Mouse (Mus musculus): Measurements from ENCODE around the gene Tnr. TPM values are rescaled to one million over a fixed set of nuclear protein-coding genes. Genes with fewer than 3 reads are reported as not detected.

The Tnr gene
- polyA plus RNA-seq, 1 experiment = not detected

DNA sequence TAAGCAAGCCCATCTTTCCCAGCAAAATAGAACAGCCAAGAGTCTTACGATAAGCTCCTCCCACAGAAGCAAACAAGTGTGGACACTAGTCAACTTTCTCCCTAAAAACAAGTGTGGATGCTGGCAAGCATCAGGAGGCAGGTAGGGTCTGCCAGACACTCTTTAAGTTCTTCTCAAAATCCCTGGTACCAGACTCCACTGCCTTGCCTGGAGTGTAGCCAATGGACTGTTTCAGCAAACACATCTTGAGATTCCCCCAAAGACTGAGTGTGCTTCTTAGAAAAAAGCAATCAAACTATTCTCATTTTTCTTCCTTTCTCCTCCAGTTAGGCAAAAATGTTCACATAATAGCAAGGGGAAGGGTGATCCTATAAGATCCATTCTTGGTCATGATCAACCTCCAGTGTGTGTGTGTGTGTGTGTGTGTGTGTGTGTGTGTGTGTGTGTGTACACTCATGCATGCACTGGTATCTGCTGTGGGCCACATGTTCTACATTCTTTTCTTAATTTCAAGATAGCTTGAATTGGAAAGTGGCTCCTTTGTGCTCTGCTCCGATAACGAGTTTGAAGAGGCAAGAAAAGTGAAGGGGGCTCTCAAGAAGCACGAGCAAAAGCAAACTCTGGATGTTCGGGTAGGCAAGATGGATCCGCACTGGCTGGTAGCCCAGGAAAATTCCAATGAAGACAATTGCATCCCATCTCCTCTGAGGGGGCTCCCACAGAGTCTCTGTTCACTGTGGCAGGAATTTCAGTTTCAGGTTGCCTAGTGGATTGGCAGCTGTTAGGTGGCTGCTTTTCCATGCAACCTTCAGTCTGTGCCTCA is 346.3 kb downstream of the Tnr start:
- TF ChIP-seq CTCF (IDR thresholded peaks at IDR 0.05; ENCODE audit: insufficient read depth, low read depth, low read length) (no peak), POLR2A (IDR thresholded peaks at IDR 0.05; ENCODE audit: insufficient read depth, low read depth, low read length) (no peak)
- Histone ChIP-seq H3K4me3 (ENCODE audit: insufficient read depth, low read depth, low read length) (no peak overlapping the region), H3K27ac (ENCODE audit: insufficient read depth, low read depth, low read length) (no peak overlapping the region), H3K4me1 (ENCODE audit: control insufficient read depth, insufficient read depth, low read length) (no peaks in the 10 kb centered on the region)
- 70% methylated on average over 6 of the region's 6 CpGs for WGBS

DNA sequence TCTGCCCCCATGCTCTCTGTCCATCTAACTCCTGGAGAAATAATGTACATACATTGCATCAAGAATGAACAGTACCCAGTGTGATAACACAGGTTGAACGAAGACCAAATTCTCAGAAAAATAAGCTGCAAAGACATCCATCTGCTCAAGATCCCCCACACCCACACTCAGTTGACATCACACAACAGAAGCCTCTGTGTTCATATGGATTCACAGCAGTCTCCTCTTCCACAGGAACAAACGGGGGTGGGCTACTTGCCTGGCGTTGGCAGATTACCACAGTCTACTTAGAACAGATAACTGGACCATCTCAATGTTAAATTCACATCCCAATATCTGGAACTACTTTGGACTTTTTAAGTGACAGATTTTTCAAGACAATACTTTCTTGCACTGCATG is 349.3 kb downstream of the Tnr start:
- H3K4me1 ChIP-seq (ENCODE audit: control insufficient read depth, insufficient read depth, low read length) = no peaks in the 10 kb centered on the region
- 77% methylated on average over 3 of the region's 3 CpGs for WGBS
- no peak overlapping the region for H3K27ac ChIP-seq (ENCODE audit: insufficient read depth, low read depth, low read length)
- no peak overlapping the region for H3K4me3 ChIP-seq (ENCODE audit: insufficient read depth, low read depth, low read length)
- TF ChIP-seq POLR2A (IDR thresholded peaks at IDR 0.05; ENCODE audit: insufficient read depth, low read depth, low read length) (no peak), CTCF (IDR thresholded peaks at IDR 0.05; ENCODE audit: insufficient read depth, low read depth, low read length) (no peak)

GRCm38 (mm10) chr1:159878681-159879080 is 355.1 kb downstream of the Tnr start:
- no peak overlapping the region for H3K4me3 ChIP-seq (ENCODE audit: insufficient read depth, low read depth, low read length)
- TF ChIP-seq POLR2A (IDR thresholded peaks at IDR 0.05; ENCODE audit: insufficient read depth, low read depth, low read length) (no peak), CTCF (IDR thresholded peaks at IDR 0.05; ENCODE audit: insufficient read depth, low read depth, low read length) (no peak)
- H3K27ac ChIP-seq (ENCODE audit: insufficient read depth, low read depth, low read length) = no peak overlapping the region
- peaks cover 2% of the 10 kb centered on the region; the same call in 1 of the 2 replicates for H3K4me1 ChIP-seq (ENCODE audit: control insufficient read depth, insufficient read depth, low read length)
- 71% methylated on average over 3 of the region's 3 CpGs for WGBS

DNA sequence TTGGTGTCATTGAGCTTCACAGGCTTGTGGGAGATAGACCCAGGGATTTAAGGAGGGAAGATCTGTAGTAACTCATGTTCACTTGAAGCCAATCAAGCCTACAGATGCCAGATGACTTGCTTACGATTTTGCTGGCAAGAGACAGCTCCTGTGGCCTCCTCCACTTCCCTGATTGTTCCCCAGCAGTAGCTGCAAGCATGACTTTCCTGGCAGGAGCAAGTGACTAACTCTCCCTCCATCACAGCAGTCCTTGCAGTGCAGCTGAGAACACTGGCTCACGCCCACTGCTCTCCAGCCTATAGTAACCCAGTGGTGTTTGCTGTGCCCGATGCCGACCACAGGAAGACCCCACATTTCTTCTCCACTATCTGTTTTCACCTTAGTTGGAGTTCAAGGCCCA is 356.3 kb downstream of the Tnr start:
- no peak for TF ChIP-seq CTCF (IDR thresholded peaks at IDR 0.05; ENCODE audit: insufficient read depth, low read depth, low read length)
- TF ChIP-seq POLR2A (IDR thresholded peaks at IDR 0.05; ENCODE audit: insufficient read depth, low read depth, low read length) = no peak
- WGBS = 84% methylated on average over 4 of the region's 4 CpGs
- H3K4me3 ChIP-seq (ENCODE audit: insufficient read depth, low read depth, low read length) = no peak overlapping the region

GRCm38 (mm10) chr1:159885476-159885875 is 361.9 kb downstream of the Tnr start:
- TF ChIP-seq CTCF (IDR thresholded peaks at IDR 0.05; ENCODE audit: insufficient read depth, low read depth, low read length) = no peak
- no peak for TF ChIP-seq POLR2A (IDR thresholded peaks at IDR 0.05; ENCODE audit: insufficient read depth, low read depth, low read length)
- Histone ChIP-seq H3K27ac (ENCODE audit: insufficient read depth, low read depth, low read length) (no peak overlapping the region), H3K4me1 (ENCODE audit: control insufficient read depth, insufficient read depth, low read length) (peaks cover 5% of the 10 kb centered on the region), H3K4me3 (ENCODE audit: insufficient read depth, low read depth, low read length) (no peak overlapping the region)
- 72% methylated on average over 3 of the region's 3 CpGs for WGBS

More for the DNA sequence above, 356.3 kb downstream of the Tnr start:
- H3K27ac ChIP-seq (ENCODE audit: insufficient read depth, low read depth, low read length) = no peak overlapping the region
- H3K4me1 ChIP-seq (ENCODE audit: control insufficient read depth, insufficient read depth, low read length) = peaks cover 2% of the 10 kb centered on the region; the same call in 1 of the 2 replicates

GRCm38 (mm10) chr1:159888611-159889010 is 365.0 kb downstream of the Tnr start:
- Histone ChIP-seq H3K4me1 (ENCODE audit: control insufficient read depth, insufficient read depth, low read length) (peaks cover 5% of the 10 kb centered on the region), H3K27ac (ENCODE audit: insufficient read depth, low read depth, low read length) (peak overlapping the region; percentile 29; the same call in 1 of the 2 replicates), H3K4me3 (ENCODE audit: insufficient read depth, low read depth, low read length) (no peak overlapping the region)
- WGBS = 86% methylated on average over 5 of the region's 5 CpGs
- TF ChIP-seq POLR2A (IDR thresholded peaks at IDR 0.05; ENCODE audit: insufficient read depth, low read depth, low read length) (no peak), CTCF (IDR thresholded peaks at IDR 0.05; ENCODE audit: insufficient read depth, low read depth, low read length) (no peak)

DNA sequence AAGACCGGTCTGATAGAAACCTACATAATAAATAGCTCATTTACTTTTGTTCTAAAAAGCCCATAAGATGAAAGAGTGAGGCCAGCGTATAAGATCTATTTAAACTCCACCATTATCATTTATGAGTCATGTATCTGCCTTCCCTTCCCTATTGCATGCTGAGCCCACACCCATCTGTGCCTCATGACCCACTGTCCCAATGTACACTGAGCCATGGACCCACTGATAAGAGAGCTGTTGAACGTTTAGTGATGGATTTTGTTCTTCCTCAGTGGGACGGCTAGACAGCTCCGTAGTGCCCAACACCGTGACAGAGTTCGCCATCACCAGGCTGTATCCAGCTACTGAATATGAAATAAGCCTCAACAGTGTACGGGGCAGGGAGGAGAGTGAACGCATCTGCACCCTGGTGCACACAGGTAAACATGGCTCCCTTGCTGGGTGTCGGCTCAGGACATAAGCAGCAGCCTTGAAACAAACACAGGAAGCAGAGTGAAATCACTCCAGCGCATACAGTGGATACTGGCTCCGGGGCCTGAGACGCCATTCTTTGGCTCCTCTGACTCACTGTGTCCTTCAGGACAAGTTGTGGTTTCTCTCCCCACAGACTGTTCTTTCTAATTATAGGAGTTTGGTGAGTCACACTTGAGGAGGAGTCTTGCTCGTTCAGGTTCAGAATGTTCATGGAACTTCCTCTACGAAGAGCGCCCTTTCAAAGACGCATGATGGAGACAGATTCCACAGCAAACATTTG is 365.6 kb downstream of the Tnr start:
- 64% methylated on average over 17 of the region's 17 CpGs for WGBS
- TF ChIP-seq POLR2A (IDR thresholded peaks at IDR 0.05; ENCODE audit: insufficient read depth, low read depth, low read length) = no peak
- peak overlapping the region; percentile 77 for H3K27ac ChIP-seq (ENCODE audit: insufficient read depth, low read depth, low read length)

DNA sequence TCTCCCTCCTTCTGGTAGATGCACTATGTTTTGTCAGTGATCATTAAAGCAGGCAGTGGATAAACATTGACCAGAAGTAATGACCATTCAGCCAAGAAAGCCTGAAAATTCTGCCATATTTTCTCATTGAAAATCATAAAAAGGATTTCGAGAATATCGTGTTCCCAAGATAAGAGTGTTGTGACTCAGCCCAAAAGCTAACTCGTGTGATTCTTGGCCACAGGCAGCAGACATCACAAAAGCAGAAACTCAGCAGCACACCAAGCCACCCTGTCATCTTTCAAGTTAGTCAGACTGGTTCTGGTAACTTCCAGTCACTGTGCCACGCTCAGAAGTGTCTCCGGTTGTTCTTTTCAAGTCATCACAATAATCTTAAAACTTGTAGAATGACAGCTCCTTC is 367.0 kb downstream of the Tnr start:
- 89% methylated on average over 5 of the region's 5 CpGs for WGBS
- H3K4me3 ChIP-seq (ENCODE audit: insufficient read depth, low read depth, low read length) = no peak overlapping the region
- TF ChIP-seq POLR2A (IDR thresholded peaks at IDR 0.05; ENCODE audit: insufficient read depth, low read depth, low read length) (no peak), CTCF (IDR thresholded peaks at IDR 0.05; ENCODE audit: insufficient read depth, low read depth, low read length) (no peak)
- H3K27ac ChIP-seq (ENCODE audit: insufficient read depth, low read depth, low read length) = no peak overlapping the region
- H3K4me1 ChIP-seq (ENCODE audit: control insufficient read depth, insufficient read depth, low read length) = peaks cover 5% of the 10 kb centered on the region

More for the DNA sequence above, 365.6 kb downstream of the Tnr start:
- peaks cover 5% of the 10 kb centered on the region for H3K4me1 ChIP-seq (ENCODE audit: control insufficient read depth, insufficient read depth, low read length)
- no peak overlapping the region for H3K4me3 ChIP-seq (ENCODE audit: insufficient read depth, low read depth, low read length)

GRCm38 (mm10) chr1:159895094-159895493 is 371.5 kb downstream of the Tnr start:
- no peak for TF ChIP-seq CTCF (IDR thresholded peaks at IDR 0.05; ENCODE audit: insufficient read depth, low read depth, low read length)
- no peak overlapping the region for H3K27ac ChIP-seq (ENCODE audit: insufficient read depth, low read depth, low read length)
- 75% methylated on average over 3 of the region's 3 CpGs for WGBS
- no peaks in the 10 kb centered on the region for H3K4me1 ChIP-seq (ENCODE audit: control insufficient read depth, insufficient read depth, low read length)
- no peak overlapping the region for H3K4me3 ChIP-seq (ENCODE audit: insufficient read depth, low read depth, low read length)
